Comparison of ENCODE assay signal across 26 mouse cellular contexts in the genomic region with DNA sequence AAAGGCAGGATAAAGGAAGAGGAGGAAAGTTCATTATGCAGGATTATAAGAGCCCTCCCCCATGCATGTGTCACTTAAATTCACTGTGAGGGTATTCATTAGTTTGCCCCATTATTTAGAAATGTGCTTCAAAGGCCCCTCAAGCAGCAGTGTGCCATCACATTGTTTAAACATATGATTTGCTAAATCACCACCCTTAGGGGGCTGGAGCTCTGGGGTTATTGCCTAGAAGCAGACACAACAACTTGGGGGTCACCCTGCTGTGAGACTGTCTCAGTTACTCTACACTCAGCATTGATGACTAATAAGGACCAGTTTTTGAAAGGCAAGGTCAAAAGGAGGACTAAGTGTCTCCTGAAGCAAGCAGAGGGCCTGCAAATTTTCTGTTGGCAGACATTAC.
DNase-seq lines count a peak whose midpoint lies in the region; ATAC-seq and TF ChIP-seq lines count a peak whose summit lies in the region.
"Had no signal": no experiment of that assay in that cellular context is flagged by ENCODE, and none has a peak within 500 bp of the region (broad histone marks: within the 10 kb centered on the region; RNA-seq: fewer than 3 reads in every experiment).

No protein-coding gene starts in this region.

- peaks cover 31% of the 10 kb centered on the region for H3K4me1 ChIP-seq in forebrain, embryonic 10.5 days
- peaks cover 22% of the 10 kb centered on the region for H3K4me1 ChIP-seq in forebrain, embryonic 15.5 days
- H3K4me1 ChIP-seq in midbrain, embryonic 12.5 days, result peaks cover 15% of the 10 kb centered on the region
- no peaks in the 10 kb centered on the region; the same call in 1 of the 2 replicates for H3K4me1 ChIP-seq in midbrain, postnatal 0 days (ENCODE audit: insufficient read depth, low read length)
- peaks cover 10% of the 10 kb centered on the region; the same call in 1 of the 2 replicates for H3K4me1 ChIP-seq in forebrain, postnatal 0 days (ENCODE audit: insufficient read depth)
- no peaks in the 10 kb centered on the region for H3K4me1 ChIP-seq in heart, embryonic 12.5 days (replicated peaks)
- H3K4me1 ChIP-seq: embryonic facial prominence, embryonic 12.5 days; heart, embryonic 10.5 days; liver, embryonic 15.5 days had no signal

- H3K27me3 ChIP-seq in forebrain, embryonic 10.5 days (ENCODE audit: poor library complexity, severe bottlenecking), result no peaks in the 10 kb centered on the region
- H3K27me3 ChIP-seq in forebrain, embryonic 15.5 days, result no peaks in the 10 kb centered on the region
- no peaks in the 10 kb centered on the region; the same call in 1 of the 2 replicates for H3K27me3 ChIP-seq in midbrain, embryonic 12.5 days
- H3K27me3 ChIP-seq in midbrain, postnatal 0 days (ENCODE audit: insufficient read depth, low read length), result no peaks in the 10 kb centered on the region
- no peaks in the 10 kb centered on the region for H3K27me3 ChIP-seq in forebrain, postnatal 0 days (ENCODE audit: insufficient read depth, low read length)
- H3K27me3 ChIP-seq in heart, embryonic 12.5 days (replicated peaks), result peaks cover 22% of the 10 kb centered on the region
- H3K27me3 ChIP-seq: embryonic facial prominence, embryonic 12.5 days; hindbrain, embryonic 13.5 days; limb, embryonic 15.5 days; liver, embryonic 15.5 days had no signal

- H3K4me3 ChIP-seq in forebrain, embryonic 10.5 days, result no peak overlapping the region
- H3K4me3 ChIP-seq in forebrain, embryonic 15.5 days, result no peak overlapping the region
- no peak overlapping the region for H3K4me3 ChIP-seq in midbrain, embryonic 12.5 days
- no peak overlapping the region for H3K4me3 ChIP-seq in midbrain, postnatal 0 days (ENCODE audit: low read depth, low read length)
- no peak overlapping the region for H3K4me3 ChIP-seq in forebrain, postnatal 0 days (ENCODE audit: low read depth, low read length)
- H3K4me3 ChIP-seq in heart, embryonic 12.5 days, result no peak overlapping the region
- H3K4me3 ChIP-seq: embryonic facial prominence, embryonic 12.5 days; gastrocnemius, adult 2 months; heart, embryonic 10.5 days; hindbrain, embryonic 13.5 days; limb, embryonic 15.5 days; liver, embryonic 15.5 days had no signal

- ATAC-seq in forebrain, embryonic 15.5 days (replicated peaks), result no peak
- ATAC-seq in midbrain, embryonic 12.5 days (ENCODE audit: low FRiP score, low read depth), result peak; percentile 49; the same call in 1 of the 2 replicates
- no peak for ATAC-seq in midbrain, postnatal 0 days (ENCODE audit: low FRiP score)
- peak; percentile 26; the same call in 1 of the 2 replicates for ATAC-seq in forebrain, postnatal 0 days
- ATAC-seq in heart, embryonic 12.5 days (ENCODE audit: insufficient number of reproducible peaks, low FRiP score), result no peak
- ATAC-seq: CD4-positive, CD25-positive, alpha-beta regulatory T cell, adult 4 months; inflammation-experienced regulatory T-cells, adult 6 months had no signal

- no peak for DNase-seq in forebrain, embryonic 10.5 days (ENCODE audit: extremely low spot score, low spot score)
- DNase-seq in midbrain, postnatal 0 days (ENCODE audit: low spot score), result no peak
- peak; percentile 28 for DNase-seq in embryo, embryonic 11 days
- no peak for DNase-seq in forebrain, postnatal 0 days
- no peak for DNase-seq in lung, adult 18-20 months
- DNase-seq: adrenal gland, postnatal 36 days; cerebellum, adult 2 months; cerebellum, postnatal 25 days; gastrocnemius, adult 2 months; heart, postnatal 10 days; kidney, adult 18-20 months; kidney, postnatal 4 days; left cerebral cortex, postnatal 4 days; lung, postnatal 4 days; thymus, adult 18-20 months; thymus, postnatal 36 days had no signal

- H3K9ac ChIP-seq in forebrain, embryonic 15.5 days (replicated peaks), result no peak overlapping the region
- H3K9ac ChIP-seq in midbrain, embryonic 12.5 days (replicated peaks), result no peak overlapping the region
- H3K9ac ChIP-seq in midbrain, postnatal 0 days (replicated peaks; ENCODE audit: low read length, poor library complexity, severe bottlenecking), result no peak overlapping the region
- H3K9ac ChIP-seq in forebrain, postnatal 0 days, result no peak overlapping the region
- no peak overlapping the region for H3K9ac ChIP-seq in heart, embryonic 12.5 days
- H3K9ac ChIP-seq: embryonic facial prominence, embryonic 12.5 days; hindbrain, embryonic 13.5 days; limb, embryonic 15.5 days; liver, embryonic 15.5 days had no signal

- H3K36me3 ChIP-seq in forebrain, embryonic 10.5 days (replicated peaks), result no peaks in the 10 kb centered on the region
- no peaks in the 10 kb centered on the region for H3K36me3 ChIP-seq in forebrain, embryonic 15.5 days
- no peaks in the 10 kb centered on the region for H3K36me3 ChIP-seq in midbrain, embryonic 12.5 days
- H3K36me3 ChIP-seq in midbrain, postnatal 0 days (ENCODE audit: insufficient read depth, low read length), result no peaks in the 10 kb centered on the region
- H3K36me3 ChIP-seq in forebrain, postnatal 0 days (ENCODE audit: insufficient read depth), result no peaks in the 10 kb centered on the region
- no peaks in the 10 kb centered on the region for H3K36me3 ChIP-seq in heart, embryonic 12.5 days
- H3K36me3 ChIP-seq: embryonic facial prominence, embryonic 12.5 days; heart, embryonic 10.5 days; hindbrain, embryonic 13.5 days; limb, embryonic 15.5 days; liver, embryonic 15.5 days had no signal

- H3K27ac ChIP-seq in forebrain, embryonic 10.5 days, result 0 out of 2 replicates have a peak overlapping the region, but pooled peaks have one; percentile 20
- H3K27ac ChIP-seq in forebrain, embryonic 15.5 days (replicated peaks), result no peak overlapping the region
- H3K27ac ChIP-seq in midbrain, embryonic 12.5 days (replicated peaks), result no peak overlapping the region
- H3K27ac ChIP-seq in midbrain, postnatal 0 days (ENCODE audit: low read depth, low read length), result no peak overlapping the region
- no peak overlapping the region for H3K27ac ChIP-seq in forebrain, postnatal 0 days (ENCODE audit: low read depth, low read length)
- H3K27ac ChIP-seq in heart, embryonic 12.5 days (ENCODE audit: poor library complexity, severe bottlenecking), result no peak overlapping the region
- H3K27ac ChIP-seq: embryonic facial prominence, embryonic 12.5 days; gastrocnemius, adult 2 months; heart, embryonic 10.5 days; hindbrain, embryonic 13.5 days; limb, embryonic 15.5 days; liver, embryonic 15.5 days had no signal

- no peak for TF ChIP-seq CTCF in midbrain, postnatal 0 days (IDR thresholded peaks at IDR 0.05)
- TF ChIP-seq CTCF in forebrain, postnatal 0 days (IDR thresholded peaks at IDR 0.05; ENCODE audit: low read depth), result no peak

- H3K4me2 ChIP-seq in forebrain, embryonic 15.5 days (replicated peaks), result no peak overlapping the region
- no peak overlapping the region for H3K4me2 ChIP-seq in midbrain, embryonic 12.5 days (replicated peaks)
- no peak overlapping the region for H3K4me2 ChIP-seq in midbrain, postnatal 0 days (ENCODE audit: low read depth, low read length, poor library complexity, severe bottlenecking)
- no peak overlapping the region for H3K4me2 ChIP-seq in forebrain, postnatal 0 days (ENCODE audit: low read depth)
- H3K4me2 ChIP-seq in heart, embryonic 12.5 days, result no peak overlapping the region
- H3K4me2 ChIP-seq: embryonic facial prominence, embryonic 12.5 days; hindbrain, embryonic 13.5 days; limb, embryonic 15.5 days; liver, embryonic 15.5 days had no signal

- no peaks in the 10 kb centered on the region for H3K9me3 ChIP-seq in forebrain, embryonic 10.5 days
- H3K9me3 ChIP-seq in forebrain, embryonic 15.5 days, result no peaks in the 10 kb centered on the region
- H3K9me3 ChIP-seq in midbrain, embryonic 12.5 days, result no peaks in the 10 kb centered on the region
- H3K9me3 ChIP-seq in midbrain, postnatal 0 days (ENCODE audit: low read length), result no peaks in the 10 kb centered on the region
- no peaks in the 10 kb centered on the region for H3K9me3 ChIP-seq in forebrain, postnatal 0 days (ENCODE audit: low read length)
- no peaks in the 10 kb centered on the region for H3K9me3 ChIP-seq in heart, embryonic 12.5 days (replicated peaks)
- H3K9me3 ChIP-seq: embryonic facial prominence, embryonic 12.5 days; heart, embryonic 10.5 days; hindbrain, embryonic 13.5 days; limb, embryonic 15.5 days; liver, embryonic 15.5 days had no signal

Comparison
In these comparisons a context has a peak if more than half of its experiments do, and no peak if none do; other contexts are left out.
1. ATAC-seq: peak in midbrain, embryonic 12.5 days (single experiment) and forebrain, postnatal 0 days (single experiment); none in forebrain, embryonic 15.5 days (single experiment), midbrain, postnatal 0 days (single experiment) and heart, embryonic 12.5 days (single experiment).